Mouse (Mus musculus): ENCODE data around the gene Klhl31. TPM values are rescaled to one million over a fixed set of nuclear protein-coding genes. Genes with fewer than 3 reads are reported as not detected.

The Klhl31 gene
- polyA plus RNA-seq, 1 experiment = 0.03 TPM

- Histone ChIP-seq H3K4me1 (ENCODE audit: control insufficient read depth, insufficient read depth, low read length) (no peaks in the 10 kb centered on the region), H3K27ac (ENCODE audit: insufficient read depth, low read length) (no peak overlapping the region), H3K27me3 (ENCODE audit: control insufficient read depth, insufficient read depth, low read length) (no peaks in the 10 kb centered on the region), H3K4me3 (replicated peaks; ENCODE audit: insufficient read depth, low read depth, low read length) (no peak overlapping the region)
- DNase-seq = no peak
- TF ChIP-seq POLR2A (IDR thresholded peaks at IDR 0.05; ENCODE audit: borderline replicate concordance, insufficient read depth, low read length) (no peak), CTCF (IDR thresholded peaks at IDR 0.05; ENCODE audit: borderline replicate concordance, insufficient read depth, low read depth, low read length) (no peak)
- WGBS = 72% methylated on average over 10 of the region's 10 CpGs
Observed at GRCm38 (mm10) chr9:77602302-77603266, 33.7 kb upstream of the Klhl31 start.

DNA sequence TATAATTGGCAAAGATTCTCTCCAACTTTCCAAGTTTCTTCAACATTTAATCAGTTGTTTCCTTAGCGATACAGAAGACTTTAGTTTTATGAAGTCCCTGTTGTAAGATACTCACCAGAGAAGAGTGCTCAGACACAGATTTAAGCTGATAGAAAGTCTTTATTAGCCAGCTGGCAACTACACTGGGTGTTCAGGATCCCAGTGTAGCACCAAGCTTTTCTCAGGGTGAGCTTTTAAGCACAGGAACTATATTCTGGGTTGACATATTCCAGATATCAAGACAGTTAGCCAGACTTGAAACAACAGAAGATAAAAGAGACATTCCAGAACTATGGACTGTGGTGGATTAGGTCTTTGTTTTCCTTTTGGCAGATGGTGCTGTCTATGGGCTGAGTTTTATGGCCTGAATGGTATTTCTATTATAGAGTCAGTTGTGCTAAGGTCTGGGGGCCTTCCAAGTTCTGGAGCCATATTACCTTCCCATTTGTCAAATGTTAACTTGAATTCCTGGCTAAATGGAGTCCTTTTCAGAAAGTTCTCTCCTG, 32.3 kb upstream of the Klhl31 start:
- 91% methylated on average over 1 of the region's 1 CpGs for WGBS

DNA sequence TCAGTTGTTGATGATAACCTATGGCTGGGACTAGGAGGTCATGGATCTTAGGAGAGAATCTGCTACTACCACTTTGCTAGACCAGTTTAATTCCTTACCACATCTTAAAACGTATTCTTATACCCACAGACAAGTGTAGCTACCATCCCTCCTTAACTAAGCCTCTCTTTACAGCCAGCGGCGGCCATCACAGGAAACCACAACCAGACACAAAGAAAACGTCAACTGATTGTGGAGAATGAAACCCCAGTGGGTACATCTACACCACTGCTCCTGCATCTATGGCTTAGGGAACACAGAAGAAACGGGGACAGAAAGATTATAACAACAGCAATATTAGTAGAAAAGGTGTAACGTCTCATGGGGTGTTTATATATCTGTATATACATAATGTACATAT, 29.0 kb upstream of the Klhl31 start:
- no peak overlapping the region for H3K4me3 ChIP-seq (replicated peaks; ENCODE audit: insufficient read depth, low read depth, low read length)
- 83% methylated on average over 6 of the region's 6 CpGs for WGBS
- no peak overlapping the region for H3K27ac ChIP-seq (ENCODE audit: insufficient read depth, low read length)
- TF ChIP-seq CTCF (IDR thresholded peaks at IDR 0.05; ENCODE audit: borderline replicate concordance, insufficient read depth, low read depth, low read length) = no peak
- TF ChIP-seq POLR2A (IDR thresholded peaks at IDR 0.05; ENCODE audit: borderline replicate concordance, insufficient read depth, low read length) = no peak
- H3K27me3 ChIP-seq (ENCODE audit: control insufficient read depth, insufficient read depth, low read length) = no peaks in the 10 kb centered on the region
- DNase-seq = no peak
- no peaks in the 10 kb centered on the region for H3K4me1 ChIP-seq (ENCODE audit: control insufficient read depth, insufficient read depth, low read length)

More for the DNA sequence above, 32.3 kb upstream of the Klhl31 start:
- H3K27ac ChIP-seq (ENCODE audit: insufficient read depth, low read length) = no peak overlapping the region
- DNase-seq = no peak
- no peaks in the 10 kb centered on the region for H3K27me3 ChIP-seq (ENCODE audit: control insufficient read depth, insufficient read depth, low read length)
- H3K4me1 ChIP-seq (ENCODE audit: control insufficient read depth, insufficient read depth, low read length) = no peaks in the 10 kb centered on the region
- TF ChIP-seq CTCF (IDR thresholded peaks at IDR 0.05; ENCODE audit: borderline replicate concordance, insufficient read depth, low read depth, low read length) (no peak), POLR2A (IDR thresholded peaks at IDR 0.05; ENCODE audit: borderline replicate concordance, insufficient read depth, low read length) (no peak)
- H3K4me3 ChIP-seq (replicated peaks; ENCODE audit: insufficient read depth, low read depth, low read length) = no peak overlapping the region

- no peak overlapping the region for H3K27ac ChIP-seq (ENCODE audit: insufficient read depth, low read length)
- 27% methylated on average over 7 of the region's 7 CpGs for WGBS
- H3K4me3 ChIP-seq (replicated peaks; ENCODE audit: insufficient read depth, low read depth, low read length) = no peak overlapping the region
- no peaks in the 10 kb centered on the region for H3K27me3 ChIP-seq (ENCODE audit: control insufficient read depth, insufficient read depth, low read length)
- TF ChIP-seq CTCF (IDR thresholded peaks at IDR 0.05; ENCODE audit: borderline replicate concordance, insufficient read depth, low read depth, low read length) = peak; percentile 35; the same call in 1 of the 2 replicates
- no peak for TF ChIP-seq POLR2A (IDR thresholded peaks at IDR 0.05; ENCODE audit: borderline replicate concordance, insufficient read depth, low read length)
- DNase-seq = no peak
- no peaks in the 10 kb centered on the region for H3K4me1 ChIP-seq (ENCODE audit: control insufficient read depth, insufficient read depth, low read length)
Observed at GRCm38 (mm10) chr9:77607840-77608239, 28.5 kb upstream of the Klhl31 start.

DNA sequence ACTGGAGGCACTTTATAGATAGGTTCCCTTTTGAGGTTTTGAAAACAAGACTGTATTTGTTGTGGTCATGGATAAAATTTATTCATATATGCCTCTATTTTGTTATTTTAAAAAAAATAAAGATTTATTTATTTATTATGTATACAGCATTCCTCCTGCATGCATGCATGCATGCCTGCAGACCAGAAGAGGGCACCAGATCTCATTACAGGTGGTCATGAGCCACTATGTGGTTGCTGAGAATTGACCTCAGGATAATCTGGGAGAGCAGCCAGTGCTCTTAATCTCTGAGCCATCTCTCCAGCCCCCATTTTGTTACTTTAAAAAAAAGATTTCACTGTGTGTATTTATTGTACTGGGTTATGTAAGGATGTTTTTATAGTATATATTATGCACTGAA, 25.5 kb upstream of the Klhl31 start:
- H3K27me3 ChIP-seq (ENCODE audit: control insufficient read depth, insufficient read depth, low read length) = no peaks in the 10 kb centered on the region
- H3K4me1 ChIP-seq (ENCODE audit: control insufficient read depth, insufficient read depth, low read length) = no peaks in the 10 kb centered on the region; the same call in 1 of the 2 replicates
- peak; percentile 9; the same call in 1 of the 2 replicates for TF ChIP-seq CTCF (IDR thresholded peaks at IDR 0.05; ENCODE audit: borderline replicate concordance, insufficient read depth, low read depth, low read length)
- TF ChIP-seq POLR2A (IDR thresholded peaks at IDR 0.05; ENCODE audit: borderline replicate concordance, insufficient read depth, low read length) = no peak
- H3K27ac ChIP-seq (ENCODE audit: insufficient read depth, low read length) = no peak overlapping the region
- no peak for DNase-seq
- H3K4me3 ChIP-seq (replicated peaks; ENCODE audit: insufficient read depth, low read depth, low read length) = no peak overlapping the region

DNA sequence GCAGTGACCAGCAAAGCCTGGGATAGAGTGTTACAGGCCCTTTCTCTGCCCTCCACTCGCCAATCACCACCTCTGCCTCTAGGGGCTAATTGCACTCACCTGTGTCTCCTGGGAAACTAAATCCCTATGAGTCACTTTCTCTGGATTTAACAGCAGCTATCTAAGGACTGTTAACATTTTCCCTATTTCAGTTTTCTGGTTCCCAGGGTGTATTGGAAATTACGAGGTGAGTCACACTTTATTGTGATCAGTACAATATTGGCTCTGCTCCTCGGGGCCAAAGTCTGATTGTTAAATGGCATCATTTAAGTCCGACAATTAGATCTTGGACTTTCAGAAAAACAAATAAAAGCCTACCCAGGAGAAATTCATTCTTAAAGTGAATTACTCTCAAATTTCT, 24.0 kb upstream of the Klhl31 start:
- H3K27ac ChIP-seq (ENCODE audit: insufficient read depth, low read length) = no peak overlapping the region
- no peak for TF ChIP-seq CTCF (IDR thresholded peaks at IDR 0.05; ENCODE audit: borderline replicate concordance, insufficient read depth, low read depth, low read length)
- TF ChIP-seq POLR2A (IDR thresholded peaks at IDR 0.05; ENCODE audit: borderline replicate concordance, insufficient read depth, low read length) = no peak
- 88% methylated on average over 4 of the region's 4 CpGs for WGBS
- H3K4me3 ChIP-seq (replicated peaks; ENCODE audit: insufficient read depth, low read depth, low read length) = no peak overlapping the region
- no peak for DNase-seq
- peaks cover 2% of the 10 kb centered on the region; the same call in 1 of the 2 replicates for H3K4me1 ChIP-seq (ENCODE audit: control insufficient read depth, insufficient read depth, low read length)
- no peaks in the 10 kb centered on the region for H3K27me3 ChIP-seq (ENCODE audit: control insufficient read depth, insufficient read depth, low read length)

DNA sequence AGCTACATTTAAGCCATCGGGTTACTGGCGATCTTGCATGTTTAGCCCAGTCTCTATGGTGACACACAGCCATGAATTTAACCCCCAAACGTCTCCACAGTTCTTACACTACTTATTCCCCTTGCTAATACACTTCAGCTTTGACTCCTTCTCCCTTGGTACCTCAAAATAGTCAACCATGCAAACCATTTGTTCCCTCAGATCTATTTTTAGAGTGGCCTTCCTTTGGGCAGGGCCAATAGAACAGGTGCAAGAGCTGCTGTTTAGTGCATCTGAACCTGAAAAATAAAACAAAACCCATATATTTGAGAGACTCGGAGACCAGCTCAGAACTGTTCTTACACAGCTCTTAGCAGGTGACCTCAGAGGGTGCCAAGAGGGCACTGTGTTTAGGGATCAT, 20.4 kb upstream of the Klhl31 start:
- TF ChIP-seq POLR2A (IDR thresholded peaks at IDR 0.05; ENCODE audit: borderline replicate concordance, insufficient read depth, low read length) (no peak), CTCF (IDR thresholded peaks at IDR 0.05; ENCODE audit: borderline replicate concordance, insufficient read depth, low read depth, low read length) (no peak)
- no peak overlapping the region for H3K27ac ChIP-seq (ENCODE audit: insufficient read depth, low read length)
- 32% methylated on average over 4 of the region's 4 CpGs for WGBS
- H3K4me3 ChIP-seq (replicated peaks; ENCODE audit: insufficient read depth, low read depth, low read length) = no peak overlapping the region
- peaks cover 2% of the 10 kb centered on the region; the same call in 1 of the 2 replicates for H3K4me1 ChIP-seq (ENCODE audit: control insufficient read depth, insufficient read depth, low read length)
- H3K27me3 ChIP-seq (ENCODE audit: control insufficient read depth, insufficient read depth, low read length) = no peaks in the 10 kb centered on the region
- no peak for DNase-seq

All from cerebellum, adult 2 months (tissue).